Mouse (Mus musculus): ENCODE data around the gene Htra3. TPM values are rescaled to one million over a fixed set of nuclear protein-coding genes. Genes with fewer than 3 reads are reported as not detected.

The Htra3 gene
- polyA plus RNA-seq, 1 experiment from 2014 or later: 17.2 TPM

DNA sequence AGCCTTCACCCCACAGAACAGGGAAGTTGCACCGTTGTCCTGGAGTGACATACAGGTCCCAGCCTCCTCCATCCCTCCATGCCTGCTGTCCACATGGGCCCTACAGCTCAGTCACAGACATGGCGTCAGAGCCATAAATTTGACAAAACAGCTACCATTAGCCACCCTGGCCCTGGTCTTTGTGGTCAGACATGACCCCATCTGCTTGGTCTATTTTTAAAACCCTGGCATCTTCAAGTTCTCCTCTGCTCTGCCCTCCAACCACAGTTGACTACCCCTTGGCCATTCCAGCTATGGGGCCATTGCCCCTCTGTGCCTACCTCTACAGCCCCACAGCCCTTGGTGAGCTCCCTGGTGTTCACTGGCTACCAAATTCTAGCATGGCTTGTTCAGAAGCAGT, 69.6 kb downstream of the Htra3 start:
- H3K36me3 ChIP-seq (ENCODE audit: control insufficient read depth, insufficient read depth): no peaks in the 10 kb centered on the region
- no peak overlapping the region for H3K4me3 ChIP-seq (ENCODE audit: low read length)
- no peak overlapping the region for H3K4me2 ChIP-seq (ENCODE audit: low read depth, low read length)
- H3K4me1 ChIP-seq (ENCODE audit: control insufficient read depth, insufficient read depth, low read length): peaks cover 26% of the 10 kb centered on the region
- H3K27ac ChIP-seq (ENCODE audit: low read length): no peak overlapping the region
- H3K9me3 ChIP-seq (replicated peaks; ENCODE audit: control insufficient read depth, low read length): no peaks in the 10 kb centered on the region
- 81% methylated on average over 2 of the region's 2 CpGs for WGBS
- H3K9ac ChIP-seq (ENCODE audit: low read length): no peak overlapping the region
- no peak for ATAC-seq (replicated peaks; ENCODE audit: extremely low read depth, insufficient read depth, low FRiP score)
- no peaks in the 10 kb centered on the region; the same call in 1 of the 2 replicates for H3K27me3 ChIP-seq (ENCODE audit: control insufficient read depth, insufficient read depth, low read length)

DNA sequence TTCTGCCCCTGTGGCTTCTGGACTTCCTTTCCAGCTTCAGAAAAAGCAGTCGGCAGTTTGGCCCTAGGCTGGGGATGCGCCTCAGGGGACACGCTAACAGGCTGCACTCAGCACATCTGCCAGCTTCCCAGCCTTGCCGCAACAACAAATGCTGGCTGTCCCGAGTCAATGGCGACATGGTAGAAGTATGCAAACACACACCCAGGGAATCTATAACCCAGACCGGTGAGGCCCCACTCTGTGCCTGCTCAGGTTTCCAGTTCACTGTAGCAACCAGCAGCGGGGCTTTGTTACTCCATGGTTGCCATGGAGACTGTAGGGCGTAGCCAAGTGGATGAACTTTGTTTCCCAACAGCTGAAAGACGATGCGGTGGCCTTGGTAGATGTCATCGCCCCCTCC, 70.2 kb downstream of the Htra3 start:
- Histone ChIP-seq H3K9me3 (replicated peaks; ENCODE audit: control insufficient read depth, low read length) (no peaks in the 10 kb centered on the region), H3K4me2 (ENCODE audit: low read depth, low read length) (no peak overlapping the region), H3K9ac (ENCODE audit: low read length) (no peak overlapping the region), H3K27ac (ENCODE audit: low read length) (no peak overlapping the region), H3K4me3 (ENCODE audit: low read length) (no peak overlapping the region), H3K27me3 (ENCODE audit: control insufficient read depth, insufficient read depth, low read length) (no peaks in the 10 kb centered on the region; the same call in 1 of the 2 replicates), H3K36me3 (ENCODE audit: control insufficient read depth, insufficient read depth) (no peaks in the 10 kb centered on the region), H3K4me1 (ENCODE audit: control insufficient read depth, insufficient read depth, low read length) (peaks cover 26% of the 10 kb centered on the region)
- no peak for ATAC-seq (replicated peaks; ENCODE audit: extremely low read depth, insufficient read depth, low FRiP score)
- WGBS: 39% methylated on average over 12 of the region's 12 CpGs

DNA sequence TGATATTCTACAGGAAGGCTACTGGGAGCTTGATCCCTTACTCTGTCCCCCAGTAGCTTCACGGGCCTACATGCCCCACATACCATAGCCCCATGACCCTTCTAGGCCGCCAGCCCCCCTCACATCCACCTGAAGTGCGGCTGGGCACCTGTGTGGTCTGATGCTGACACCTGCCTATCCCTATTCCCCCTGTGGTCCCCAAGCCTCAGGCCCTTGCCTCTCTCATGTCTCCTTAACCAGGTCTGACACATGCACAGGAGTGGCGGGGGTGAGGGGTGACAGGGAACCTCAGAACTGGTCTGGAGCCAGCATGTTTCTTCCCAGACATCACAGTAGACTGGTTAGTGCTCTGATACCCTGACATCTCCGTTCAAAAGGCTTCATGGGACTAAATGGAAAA, 71.0 kb downstream of the Htra3 start:
- H3K4me1 ChIP-seq (ENCODE audit: control insufficient read depth, insufficient read depth, low read length): peaks cover 26% of the 10 kb centered on the region
- H3K4me2 ChIP-seq (ENCODE audit: low read depth, low read length): no peak overlapping the region
- 0 out of 2 replicates have a peak, but pooled peaks cover 3% of the 10 kb centered on the region for H3K36me3 ChIP-seq (ENCODE audit: control insufficient read depth, insufficient read depth)
- no peak for ATAC-seq (replicated peaks; ENCODE audit: extremely low read depth, insufficient read depth, low FRiP score)
- 79% methylated on average over 5 of the region's 5 CpGs for WGBS
- H3K9me3 ChIP-seq (replicated peaks; ENCODE audit: control insufficient read depth, low read length): no peaks in the 10 kb centered on the region
- no peaks in the 10 kb centered on the region; the same call in 1 of the 2 replicates for H3K27me3 ChIP-seq (ENCODE audit: control insufficient read depth, insufficient read depth, low read length)
- no peak overlapping the region for H3K9ac ChIP-seq (ENCODE audit: low read length)
- H3K27ac ChIP-seq (ENCODE audit: low read length): no peak overlapping the region
- no peak overlapping the region for H3K4me3 ChIP-seq (ENCODE audit: low read length)

DNA sequence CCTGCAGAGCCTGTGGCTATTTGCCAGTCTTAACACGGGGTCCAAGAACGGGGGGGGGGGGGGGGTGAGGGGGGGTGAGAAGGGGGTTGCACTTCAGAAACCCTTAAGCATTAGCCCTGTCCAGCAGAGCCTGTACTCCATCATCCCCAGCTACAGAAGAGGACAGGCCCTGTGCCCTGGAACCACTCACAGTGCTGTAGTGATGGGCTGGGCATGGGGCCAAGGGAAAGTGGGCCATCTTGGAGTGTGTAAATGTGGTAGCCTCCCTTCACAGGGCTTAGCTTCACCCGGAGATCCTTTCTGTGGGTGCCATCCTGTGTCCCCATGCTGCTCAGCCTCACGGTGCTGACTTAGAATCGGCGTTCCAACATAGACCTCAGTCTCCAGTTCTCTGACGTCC, 71.8 kb downstream of the Htra3 start:
- H3K4me1 ChIP-seq (ENCODE audit: control insufficient read depth, insufficient read depth, low read length): peaks cover 26% of the 10 kb centered on the region
- no peak overlapping the region for H3K27ac ChIP-seq (ENCODE audit: low read length)
- H3K4me2 ChIP-seq (ENCODE audit: low read depth, low read length): no peak overlapping the region
- H3K27me3 ChIP-seq (ENCODE audit: control insufficient read depth, insufficient read depth, low read length): no peaks in the 10 kb centered on the region; the same call in 1 of the 2 replicates
- peak; percentile 77 for ATAC-seq (replicated peaks; ENCODE audit: extremely low read depth, insufficient read depth, low FRiP score)
- WGBS: 55% methylated on average over 7 of the region's 7 CpGs
- no peak overlapping the region for H3K9ac ChIP-seq (ENCODE audit: low read length)
- H3K4me3 ChIP-seq (ENCODE audit: low read length): no peak overlapping the region
- H3K9me3 ChIP-seq (replicated peaks; ENCODE audit: control insufficient read depth, low read length): no peaks in the 10 kb centered on the region
- peaks cover 3% of the 10 kb centered on the region; the same call in 1 of the 2 replicates for H3K36me3 ChIP-seq (ENCODE audit: control insufficient read depth, insufficient read depth)

DNA sequence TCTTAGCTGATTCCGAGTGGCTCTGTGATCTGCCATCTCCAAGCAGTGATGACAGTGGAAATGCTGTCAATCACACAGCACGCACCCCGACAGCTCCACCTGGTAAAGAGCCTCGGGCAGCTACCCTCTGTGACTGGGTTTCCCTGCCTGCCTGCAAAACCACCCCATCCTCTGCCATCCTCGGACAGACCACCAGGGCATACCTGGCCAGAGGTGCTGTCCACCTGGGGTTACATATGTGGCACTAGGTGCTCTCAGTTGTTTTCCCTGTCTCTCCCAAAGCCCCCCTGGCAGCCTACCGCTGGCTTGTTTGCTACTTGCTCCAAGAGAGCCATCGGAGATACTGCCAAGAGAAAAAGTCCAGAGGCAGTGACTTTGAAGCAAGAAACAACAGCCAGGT, 72.8 kb downstream of the Htra3 start:
- H3K9ac ChIP-seq (ENCODE audit: low read length): no peak overlapping the region
- H3K4me1 ChIP-seq (ENCODE audit: control insufficient read depth, insufficient read depth, low read length): peaks cover 26% of the 10 kb centered on the region
- H3K27me3 ChIP-seq (ENCODE audit: control insufficient read depth, insufficient read depth, low read length): no peaks in the 10 kb centered on the region
- ATAC-seq (replicated peaks; ENCODE audit: extremely low read depth, insufficient read depth, low FRiP score): no peak
- H3K4me3 ChIP-seq (ENCODE audit: low read length): no peak overlapping the region
- no peak overlapping the region for H3K27ac ChIP-seq (ENCODE audit: low read length)
- H3K9me3 ChIP-seq (replicated peaks; ENCODE audit: control insufficient read depth, low read length): no peaks in the 10 kb centered on the region
- WGBS: 84% methylated on average over 7 of the region's 7 CpGs
- H3K36me3 ChIP-seq (ENCODE audit: control insufficient read depth, insufficient read depth): peaks cover 10% of the 10 kb centered on the region; the same call in 1 of the 2 replicates
- H3K4me2 ChIP-seq (ENCODE audit: low read depth, low read length): no peak overlapping the region

DNA sequence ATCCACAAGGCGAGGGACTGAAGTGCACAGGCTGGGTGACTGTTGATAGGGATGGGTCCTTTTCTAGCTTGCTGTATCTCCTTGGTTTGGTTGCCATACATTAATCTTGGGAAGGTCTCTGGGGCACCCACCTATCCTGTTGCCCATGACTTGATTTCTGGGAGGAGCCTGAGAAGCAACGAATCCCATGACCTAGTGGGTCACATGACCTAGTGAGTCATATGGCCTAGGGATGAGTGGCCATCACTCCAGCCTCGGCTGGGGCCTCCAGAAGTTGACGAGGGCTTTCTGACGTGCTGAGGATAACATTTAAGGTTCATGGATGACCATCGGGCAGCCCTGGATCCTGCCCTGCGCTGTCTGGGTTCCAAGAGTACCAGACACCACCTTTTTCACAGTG, 74.2 kb downstream of the Htra3 start:
- no peak overlapping the region for H3K9ac ChIP-seq (ENCODE audit: low read length)
- H3K36me3 ChIP-seq (ENCODE audit: control insufficient read depth, insufficient read depth): peaks cover 14% of the 10 kb centered on the region; the same call in 1 of the 2 replicates
- 80% methylated on average over 7 of the region's 7 CpGs for WGBS
- H3K27ac ChIP-seq (ENCODE audit: low read length): no peak overlapping the region
- no peaks in the 10 kb centered on the region for H3K27me3 ChIP-seq (ENCODE audit: control insufficient read depth, insufficient read depth, low read length)
- no peaks in the 10 kb centered on the region for H3K9me3 ChIP-seq (replicated peaks; ENCODE audit: control insufficient read depth, low read length)
- no peak overlapping the region for H3K4me3 ChIP-seq (ENCODE audit: low read length)
- H3K4me2 ChIP-seq (ENCODE audit: low read depth, low read length): no peak overlapping the region
- no peak for ATAC-seq (replicated peaks; ENCODE audit: extremely low read depth, insufficient read depth, low FRiP score)
- H3K4me1 ChIP-seq (ENCODE audit: control insufficient read depth, insufficient read depth, low read length): peaks cover 18% of the 10 kb centered on the region

Other genes starting within 250 kb of the Htra3 start
- 7.7 and 7.9 TPM in 2 replicates for gene Cpz, start 154.1 kb downstream of the Htra3 start, polyA plus RNA-seq (2015; fragmentation: Nextera tagmentation; extraction: Ambion mirVana)
- gene Trmt44, start 104.7 kb downstream of the Htra3 start, polyA plus RNA-seq (2015; fragmentation: Nextera tagmentation; extraction: Ambion mirVana): 5.3 and 5.6 TPM in 2 replicates
- 11.2 and 12.4 TPM in 2 replicates for gene Acox3, start 96.7 kb downstream of the Htra3 start, polyA plus RNA-seq (2015; fragmentation: Nextera tagmentation; extraction: Ambion mirVana)
- 8.3 and 10.0 TPM in 2 replicates for gene Sh3tc1, start 60.2 kb upstream of the Htra3 start, polyA plus RNA-seq (2015; fragmentation: Nextera tagmentation; extraction: Ambion mirVana)
- gene Ablim2, start 78.1 kb upstream of the Htra3 start, polyA plus RNA-seq (2015; fragmentation: Nextera tagmentation; extraction: Ambion mirVana): 4.7 and 7.3 TPM in 2 replicates
- 22.6 and 24.5 TPM in 2 replicates for gene Afap1, start 213.5 kb upstream of the Htra3 start, polyA plus RNA-seq (2015; fragmentation: Nextera tagmentation; extraction: Ambion mirVana)

All from heart, embryonic 16.5 days (tissue).